Mouse (Mus musculus): Measurements from ENCODE around the gene Mdga2.
A peak's percentile ranks its signal among the peaks of the same experiment; 100 is the strongest.

The Mdga2 gene

GRCm38 (mm10) chr12:67059136-67060014 is 163.0 kb downstream of the Mdga2 start:
- peak; percentile 36 for DNase-seq (ENCODE audit: low read depth, low spot score)

GRCm38 (mm10) chr12:67056621-67057020 is 165.7 kb downstream of the Mdga2 start:
- no peak for DNase-seq (ENCODE audit: low read depth, low spot score)

- DNase-seq (ENCODE audit: low read depth, low spot score), result no peak
Observed at GRCm38 (mm10) chr12:67045099-67045750, 177.1 kb downstream of the Mdga2 start.

GRCm38 (mm10) chr12:67041865-67042264 is 180.5 kb downstream of the Mdga2 start:
- no peak for DNase-seq (ENCODE audit: low read depth, low spot score)

GRCm38 (mm10) chr12:67035509-67036261 is 186.7 kb downstream of the Mdga2 start:
- DNase-seq (ENCODE audit: low read depth, low spot score), result no peak

- no peak for DNase-seq (ENCODE audit: low read depth, low spot score)
Observed at GRCm38 (mm10) chr12:67017192-67017591, 205.2 kb downstream of the Mdga2 start.

- DNase-seq (ENCODE audit: low read depth, low spot score), result no peak
Observed at GRCm38 (mm10) chr12:67011368-67011767, 211.0 kb downstream of the Mdga2 start.

GRCm38 (mm10) chr12:67010318-67010717 is 212.0 kb downstream of the Mdga2 start:
- DNase-seq (ENCODE audit: low read depth, low spot score), result no peak

- no peak for DNase-seq (ENCODE audit: low read depth, low spot score)
Observed at GRCm38 (mm10) chr12:67009191-67009590, 213.2 kb downstream of the Mdga2 start.

GRCm38 (mm10) chr12:66954129-66954528 is 268.2 kb downstream of the Mdga2 start:
- DNase-seq (ENCODE audit: low read depth, low spot score), result no peak

- DNase-seq (ENCODE audit: low read depth, low spot score), result no peak
Observed at GRCm38 (mm10) chr12:66915741-66916140, 306.6 kb downstream of the Mdga2 start.

GRCm38 (mm10) chr12:66899366-66899765 is 323.0 kb downstream of the Mdga2 start:
- no peak for DNase-seq (ENCODE audit: low read depth, low spot score)

- DNase-seq (ENCODE audit: low read depth, low spot score), result no peak
Observed at GRCm38 (mm10) chr12:66896790-66897189, 325.6 kb downstream of the Mdga2 start.

- no peak for DNase-seq (ENCODE audit: low read depth, low spot score)
Observed at GRCm38 (mm10) chr12:66890296-66890695, 332.1 kb downstream of the Mdga2 start.

GRCm38 (mm10) chr12:66889276-66889675 is 333.1 kb downstream of the Mdga2 start:
- DNase-seq (ENCODE audit: low read depth, low spot score), result no peak

- no peak for DNase-seq (ENCODE audit: low read depth, low spot score)
Observed at GRCm38 (mm10) chr12:66888636-66889035, 333.7 kb downstream of the Mdga2 start.

- DNase-seq (ENCODE audit: low read depth, low spot score), result no peak
Observed at GRCm38 (mm10) chr12:66866199-66866598, 356.1 kb downstream of the Mdga2 start.

- peak; percentile 3 for DNase-seq (ENCODE audit: low read depth, low spot score)
Observed at GRCm38 (mm10) chr12:66853167-66853566, 369.2 kb downstream of the Mdga2 start.

GRCm38 (mm10) chr12:66840336-66840735 is 382.0 kb downstream of the Mdga2 start:
- no peak for DNase-seq (ENCODE audit: low read depth, low spot score)

GRCm38 (mm10) chr12:66755653-66756052 is 466.7 kb downstream of the Mdga2 start:
- DNase-seq (ENCODE audit: low read depth, low spot score), result no peak

GRCm38 (mm10) chr12:66734536-66734935 is 487.8 kb downstream of the Mdga2 start:
- DNase-seq (ENCODE audit: low read depth, low spot score), result no peak

GRCm38 (mm10) chr12:66724474-66724873 is 497.9 kb downstream of the Mdga2 start:
- DNase-seq (ENCODE audit: low read depth, low spot score), result no peak
